ENCODE assay signal across 8 mouse cellular contexts in the genomic region with DNA sequence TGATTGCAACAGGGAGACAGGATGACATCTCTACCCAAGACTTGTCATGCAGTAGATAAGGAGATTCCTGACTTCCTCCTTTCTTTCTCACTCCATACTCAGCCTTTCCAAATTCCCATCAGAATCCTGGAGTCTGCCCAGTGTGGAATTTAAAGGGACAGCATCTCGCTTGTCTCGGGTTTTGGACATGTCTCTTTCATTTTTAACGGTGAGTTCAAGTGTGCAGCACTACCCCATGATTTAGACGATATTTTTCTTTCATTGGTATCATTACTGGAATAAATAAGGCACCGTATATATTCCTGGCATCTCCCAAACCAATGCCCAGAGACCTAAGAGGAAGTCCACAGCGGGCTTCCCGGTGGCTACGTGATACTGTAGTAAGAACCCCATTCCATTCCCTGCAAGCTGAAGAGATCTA. TPM values are rescaled to one million over a fixed set of nuclear protein-coding genes. Genes with fewer than 3 reads are reported as not detected.
DNase-seq lines count a peak whose midpoint lies in the region; ATAC-seq lines count a peak whose summit lies in the region.

No protein-coding gene starts in this region.

- H3K27me3 ChIP-seq in kidney, embryonic 15.5 days = peaks cover 35% of the 10 kb centered on the region
- peaks cover 6% of the 10 kb centered on the region; the same call in 1 of the 2 replicates for H3K27me3 ChIP-seq in forebrain, embryonic 13.5 days
- H3K27me3 ChIP-seq in liver, embryonic 15.5 days = peaks cover 27% of the 10 kb centered on the region

- H3K9ac ChIP-seq in kidney, embryonic 15.5 days = no peak overlapping the region
- peak overlapping the region; percentile 68 for H3K9ac ChIP-seq in forebrain, embryonic 13.5 days
- no peak overlapping the region for H3K9ac ChIP-seq in liver, embryonic 15.5 days

- H3K4me1 ChIP-seq in kidney, embryonic 15.5 days = peaks cover 18% of the 10 kb centered on the region; the same call in 1 of the 2 replicates
- peaks cover 5% of the 10 kb centered on the region for H3K4me1 ChIP-seq in forebrain, embryonic 13.5 days
- H3K4me1 ChIP-seq in liver, embryonic 15.5 days (replicated peaks) = no peaks in the 10 kb centered on the region

- H3K4me3 ChIP-seq in kidney, embryonic 15.5 days (replicated peaks) = peak overlapping the region; percentile 62
- peak overlapping the region; percentile 64 for H3K4me3 ChIP-seq in forebrain, embryonic 13.5 days
- no peak overlapping the region for H3K4me3 ChIP-seq in liver, embryonic 15.5 days (replicated peaks)

- no peak overlapping the region for H3K27ac ChIP-seq in kidney, embryonic 15.5 days
- H3K27ac ChIP-seq in forebrain, embryonic 13.5 days = no peak overlapping the region
- no peak overlapping the region for H3K27ac ChIP-seq in liver, embryonic 15.5 days (replicated peaks)

- 13% methylated on average over 8 of the region's 8 CpGs for WGBS in kidney, embryonic 15.5 days
- 14% methylated on average over 8 of the region's 8 CpGs for WGBS in forebrain, embryonic 13.5 days
- 10% methylated on average over 8 of the region's 8 CpGs for WGBS in liver, embryonic 15.5 days (ENCODE audit: insufficient replicate concordance)

- ATAC-seq in kidney, embryonic 15.5 days (replicated peaks; ENCODE audit: low FRiP score) = no peak
- ATAC-seq in forebrain, embryonic 13.5 days = 0 out of 2 replicates have a peak, but pooled peaks have one; percentile 0
- ATAC-seq in liver, embryonic 15.5 days (ENCODE audit: insufficient read depth) = no peak
- no peak for ATAC-seq in erythroid progenitor cell, adult 5-6 weeks (replicated peaks; ENCODE audit: low FRiP score, poor library complexity, severe bottlenecking)

- no peaks in the 10 kb centered on the region for H3K9me3 ChIP-seq in kidney, embryonic 15.5 days (replicated peaks)
- H3K9me3 ChIP-seq in forebrain, embryonic 13.5 days (replicated peaks) = no peaks in the 10 kb centered on the region
- no peaks in the 10 kb centered on the region for H3K9me3 ChIP-seq in liver, embryonic 15.5 days (replicated peaks)

- peak overlapping the region; percentile 91 for H3K4me2 ChIP-seq in kidney, embryonic 15.5 days
- H3K4me2 ChIP-seq in forebrain, embryonic 13.5 days = peak overlapping the region; percentile 89
- H3K4me2 ChIP-seq in liver, embryonic 15.5 days = peak overlapping the region; percentile 33; the same call in 1 of the 2 replicates

- DNase-seq in kidney, postnatal 4 days = no peak
- DNase-seq in cerebellum, adult 18-20 months = peak; percentile 66 to 68
- DNase-seq in testis, postnatal 10 days (ENCODE audit: low spot score) = no peak
- DNase-seq in adrenal gland, adult 8-10 months = no peak

- no peaks in the 10 kb centered on the region for H3K36me3 ChIP-seq in kidney, embryonic 15.5 days
- H3K36me3 ChIP-seq in forebrain, embryonic 13.5 days (ENCODE audit: poor library complexity, severe bottlenecking) = no peaks in the 10 kb centered on the region
- H3K36me3 ChIP-seq in liver, embryonic 15.5 days (replicated peaks) = no peaks in the 10 kb centered on the region

RNA-seq across cellular contexts. Expression of gene Brinp1, which starts 1.1 kb away (rescaled TPM):
- polyA plus RNA-seq in kidney, embryonic 15.5 days (2015; fragmentation: Nextera tagmentation; extraction: Ambion mirVana) = 6.8 and 7.3 TPM in 2 replicates
- polyA plus RNA-seq in forebrain, embryonic 13.5 days (2015; fragmentation: Nextera tagmentation; extraction: Ambion mirVana) = 15.4 and 16.5 TPM in 2 replicates
- polyA plus RNA-seq in liver, embryonic 15.5 days (2015; fragmentation: Nextera tagmentation; extraction: Ambion mirVana) = 0.15 and 0.22 TPM in 2 replicates
- total RNA-seq in erythroid progenitor cell, adult 5-6 weeks (2015; ENCODE audit: low replicate concordance) = not detected in 2 replicates
- not detected in 2 replicates for total RNA-seq in erythroid progenitor cell, adult 5-6 weeks (2017; ENCODE audit: low replicate concordance)
- total RNA-seq in adrenal gland, adult 8-10 months (2022) = 1 to 10 TPM; 2.3 to 2.7 (median 2.4) TPM

Comparison
In these comparisons a context has a peak if more than half of its experiments do, and no peak if none do; other contexts are left out.
1. H3K4me2 ChIP-seq: peak in every context shown above with its lines; median percentile 91 in kidney, embryonic 15.5 days; 89 in forebrain, embryonic 13.5 days; 33 in liver, embryonic 15.5 days.
2. DNase-seq: peak in cerebellum, adult 18-20 months (2 of 2); none in kidney, postnatal 4 days (0 of 2), testis, postnatal 10 days (single experiment) and adrenal gland, adult 8-10 months (single experiment).